Mouse (Mus musculus) erythroblast, embryonic 14.5 days (primary cell): ENCODE results near the gene 1700029J07Rik.

Experiments
- GATA1 ChIP-seq: IDR thresholded peaks from 2 replicates; pipeline ENCODE4 v1.6.1; 2012; ENCODE audit warnings: low read length, inconsistent platforms, mixed read lengths
- TAL1 ChIP-seq: IDR thresholded peaks from 3 replicates; pipeline ENCODE4 v1.6.1; 2012; ENCODE audit warnings: low read length, inconsistent platforms, mixed read lengths

- TF ChIP-seq TAL1, result no peak
- no peak for TF ChIP-seq GATA1
Measured at GRCm38 (mm10) chr8:45990631-45991310, 15.7 kb upstream of the 1700029J07Rik start.
